ENCODE assay signal across 24 mouse cellular contexts in the genomic region with DNA sequence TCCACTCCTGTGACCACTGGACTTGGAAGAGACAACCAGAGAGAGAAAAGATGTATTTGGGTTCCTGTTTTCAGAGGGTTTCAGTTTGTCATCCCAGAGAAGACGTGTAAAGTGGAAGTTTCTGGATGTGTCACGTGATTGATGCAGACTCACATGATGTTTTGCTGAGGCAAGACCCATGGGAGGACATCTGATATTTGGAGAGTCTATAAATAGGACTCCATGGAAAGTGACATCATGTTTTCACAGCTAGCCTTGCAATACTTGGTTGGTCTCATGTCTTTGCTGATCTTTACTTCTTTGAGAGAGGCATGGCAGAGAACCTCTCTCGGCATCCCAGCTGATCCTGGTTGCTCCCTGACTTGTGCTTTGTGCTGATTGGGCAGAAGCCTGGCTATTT.
DNase-seq lines count a peak whose midpoint lies in the region; ATAC-seq and TF ChIP-seq lines count a peak whose summit lies in the region.
"Had no signal": no experiment of that assay in that cellular context is flagged by ENCODE, and none has a peak within 500 bp of the region (broad histone marks: within the 10 kb centered on the region; RNA-seq: fewer than 3 reads in every experiment).

No protein-coding gene starts in this region.

- H3K9ac ChIP-seq in heart, postnatal 0 days (replicated peaks; ENCODE audit: low read depth, low read length) = no peak overlapping the region
- H3K9ac ChIP-seq: embryonic facial prominence, embryonic 12.5 days; forebrain, embryonic 15.5 days; hindbrain, embryonic 12.5 days had no signal

- no peak for TF ChIP-seq POLR2A in bone marrow macrophage, adult 2 months (IDR thresholded peaks at IDR 0.05; ENCODE audit: borderline replicate concordance, low read depth, low read length)

- TF ChIP-seq EP300 in heart, postnatal 0 days (IDR thresholded peaks at IDR 0.05; ENCODE audit: low read depth) = no peak

- H3K27ac ChIP-seq in heart, postnatal 0 days (ENCODE audit: low read depth) = no peak overlapping the region
- peak overlapping the region; percentile 74 for H3K27ac ChIP-seq in bone marrow macrophage, adult 2 months (ENCODE audit: insufficient read depth, low read depth, low read length)
- no peak overlapping the region for H3K27ac ChIP-seq in layer of hippocampus, adult 2 months
- H3K27ac ChIP-seq: embryonic facial prominence, embryonic 12.5 days; forebrain, embryonic 15.5 days; heart, embryonic 10.5 days; hindbrain, embryonic 12.5 days had no signal

- 43% methylated on average over 3 of the region's 3 CpGs for WGBS in heart, postnatal 0 days

- TF ChIP-seq CTCF in heart, postnatal 0 days (IDR thresholded peaks at IDR 0.05; ENCODE audit: low read depth) = no peak
- TF ChIP-seq CTCF in bone marrow macrophage, adult 2 months (IDR thresholded peaks at IDR 0.05; ENCODE audit: low read depth, low read length) = no peak
- TF ChIP-seq CTCF in layer of hippocampus, adult 2 months (conservative IDR thresholded peaks at IDR 0.05) = no peak

- H3K4me1 ChIP-seq in heart, postnatal 0 days (ENCODE audit: control insufficient read depth, insufficient read depth) = no peaks in the 10 kb centered on the region
- H3K4me1 ChIP-seq in bone marrow macrophage, adult 2 months (ENCODE audit: control insufficient read depth, insufficient read depth, low read length) = peaks cover 13% of the 10 kb centered on the region
- H3K4me1 ChIP-seq: embryonic facial prominence, embryonic 12.5 days; heart, embryonic 10.5 days; hindbrain, embryonic 12.5 days had no signal

- DNase-seq in heart, postnatal 0 days (ENCODE audit: low spot score) = no peak
- no peak for DNase-seq in heart, adult 8-10 months (ENCODE audit: low spot score)
- no peak for DNase-seq in layer of hippocampus, adult 2 months (ENCODE audit: low spot score in 2 of 2)
- no peak for DNase-seq in lung, postnatal 10 days
- no peak for DNase-seq in frontal cortex, postnatal 14 days (ENCODE audit: low spot score in 2 of 2)
- DNase-seq: adrenal gland, postnatal 25 days; cerebellum, adult 11 months; cerebellum, adult 8-10 months; cerebellum, postnatal 14 days; embryo, embryonic 11 days; gastrocnemius, postnatal 10 days; heart, postnatal 14 days had no signal

- H3K27me3 ChIP-seq in heart, postnatal 0 days (ENCODE audit: control insufficient read depth, insufficient read depth, low read length) = no peaks in the 10 kb centered on the region
- H3K27me3 ChIP-seq: embryonic facial prominence, embryonic 12.5 days; forebrain, embryonic 15.5 days; hindbrain, embryonic 12.5 days; Patski had no signal

- H3K4me2 ChIP-seq in heart, postnatal 0 days (ENCODE audit: low read depth, low read length) = no peak overlapping the region
- H3K4me2 ChIP-seq: embryonic facial prominence, embryonic 12.5 days; forebrain, embryonic 15.5 days; hindbrain, embryonic 12.5 days had no signal

- H3K4me3 ChIP-seq in heart, postnatal 0 days (ENCODE audit: low read depth, low read length) = no peak overlapping the region
- no peak overlapping the region for H3K4me3 ChIP-seq in bone marrow macrophage, adult 2 months (ENCODE audit: insufficient read depth, low read length)
- H3K4me3 ChIP-seq in layer of hippocampus, adult 2 months = no peak overlapping the region
- H3K4me3 ChIP-seq: embryonic facial prominence, embryonic 12.5 days; forebrain, embryonic 15.5 days; heart, embryonic 10.5 days; hindbrain, embryonic 12.5 days had no signal

- peak; percentile 33 for ATAC-seq in heart, postnatal 0 days (ENCODE audit: insufficient read depth, low read depth)
- ATAC-seq in megakaryocyte, adult 5-6 weeks (ENCODE audit: poor library complexity, severe bottlenecking) = peak; percentile 26; the same call in 1 of the 2 replicates
- ATAC-seq: activated CD4-positive, CD25-positive, alpha-beta regulatory T cell, adult 4 months; CD4-positive, CD25-positive, alpha-beta regulatory T cell, adult 4 months; forebrain, embryonic 15.5 days; hindbrain, embryonic 16.5 days; inflammation-experienced regulatory T-cells, adult 6 months; intestine, postnatal 0 days; Patski had no signal

- H3K9me3 ChIP-seq in heart, postnatal 0 days (replicated peaks; ENCODE audit: control insufficient read depth, low read length) = no peaks in the 10 kb centered on the region
- H3K9me3 ChIP-seq: embryonic facial prominence, embryonic 12.5 days; forebrain, embryonic 15.5 days; heart, embryonic 10.5 days; hindbrain, embryonic 12.5 days had no signal

- H3K36me3 ChIP-seq in heart, postnatal 0 days (replicated peaks; ENCODE audit: control insufficient read depth, insufficient read depth, low read length) = no peaks in the 10 kb centered on the region
- H3K36me3 ChIP-seq: embryonic facial prominence, embryonic 12.5 days; forebrain, embryonic 15.5 days; heart, embryonic 10.5 days; hindbrain, embryonic 12.5 days had no signal
